Mouse (Mus musculus): ENCODE results near the gene Rsl1.
"Not testable (repeated sequence)": the region's sequence is repeated elsewhere in the genome, so short reads cannot be mapped to it uniquely, and the experiment has no call there.

The Rsl1 gene

DNA sequence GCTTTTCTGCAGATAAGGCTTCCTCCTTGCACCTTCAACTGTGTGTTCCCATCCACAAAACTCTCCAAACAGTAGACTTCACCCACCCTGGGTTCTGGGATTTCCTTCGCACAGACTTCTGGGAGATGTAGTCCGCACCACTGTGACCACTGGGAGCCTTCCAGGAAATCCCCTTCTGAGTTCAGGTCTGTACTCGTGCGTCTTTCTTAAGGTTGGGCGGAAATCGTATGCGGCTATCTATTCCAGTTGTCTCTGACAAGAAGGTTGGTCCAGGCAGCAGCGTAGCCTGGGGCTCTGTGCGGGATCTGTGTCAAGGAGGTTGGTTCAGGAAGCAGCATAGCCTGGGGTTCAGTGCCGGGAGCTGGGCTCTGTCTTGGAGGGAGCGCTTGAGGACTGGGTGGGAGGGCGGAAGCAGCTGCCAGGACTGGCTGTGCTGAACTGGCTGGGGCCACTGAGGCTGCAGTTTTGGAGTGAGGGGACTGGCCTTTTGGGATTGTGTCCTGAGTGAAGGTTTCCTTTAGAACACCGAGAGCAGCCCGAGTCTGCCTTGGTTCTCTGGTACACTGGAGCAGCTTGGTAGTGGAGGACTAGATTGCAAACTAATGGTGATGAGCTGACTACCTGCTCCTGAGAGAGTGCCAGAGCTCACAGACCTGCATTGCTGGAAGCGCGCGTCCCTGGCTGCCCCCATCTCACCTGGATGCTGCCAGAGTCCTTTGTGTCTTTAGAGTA is at the start of gene Rsl1:
Rsl1 (plus strand) TSS at position 192 of the 732 bp plus-strand sequence.
- in situ Hi-C loops (cut with MboI, MseI) = loop anchor here in 1 of 2 experiments (5.0 kb wide), 2 partner anchors 41 to 91 kb away; no protein-coding TSS in a partner anchor

DNA sequence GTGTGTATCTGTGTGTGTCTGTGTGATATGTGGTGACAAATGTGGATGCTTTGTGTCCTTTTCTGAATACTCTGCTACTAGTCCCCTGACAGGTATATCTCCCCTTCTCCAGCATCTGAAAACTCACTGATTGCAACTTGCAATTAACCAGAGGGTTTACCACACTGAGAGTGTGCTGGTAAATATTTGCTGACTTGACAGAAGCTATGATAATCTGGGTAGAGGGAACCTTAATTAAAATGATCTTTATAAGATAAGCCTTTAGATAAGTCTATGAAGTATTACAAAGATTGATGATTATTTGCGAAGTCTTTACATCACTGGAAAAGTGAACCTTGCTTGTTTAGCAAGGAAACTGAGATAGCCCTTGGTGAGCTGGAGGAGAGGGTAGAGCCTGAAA is 48.5 kb upstream of the Rsl1 start:
- in situ Hi-C loops (cut with MboI, MseI) = loop anchor here in 1 of 2 experiments (10.0 to 25.0 kb wide), 2 partner anchors 180 to 1887 kb away; partner anchors contain the start of gene Zfp457

DNA sequence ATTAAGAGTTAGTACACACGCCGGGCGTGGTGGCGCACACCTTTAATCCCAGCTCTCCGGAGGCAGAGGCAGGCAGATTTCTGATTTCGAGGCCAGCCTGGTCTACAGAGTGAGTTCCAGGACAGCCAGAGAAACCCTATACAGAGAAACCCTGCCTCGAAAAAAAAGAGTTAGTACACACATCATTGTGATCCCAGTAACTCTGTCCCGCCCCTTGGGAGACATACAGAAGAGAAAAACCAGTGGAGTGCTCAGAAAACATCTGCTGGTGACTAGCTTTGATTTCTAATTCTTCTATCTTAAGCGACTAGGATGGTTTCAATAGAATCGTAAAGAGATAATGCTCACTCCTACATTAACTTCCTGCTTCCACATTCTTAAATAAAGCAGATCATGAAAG is 45.5 kb upstream of the Rsl1 start:
- in situ Hi-C loops (cut with MboI, MseI) = loop anchor here (5.0 to 10.0 kb wide), 2 partner anchors 85 to 177 kb away; partner anchors contain the start of gene Zfp457 (in 1 of the 2)

DNA sequence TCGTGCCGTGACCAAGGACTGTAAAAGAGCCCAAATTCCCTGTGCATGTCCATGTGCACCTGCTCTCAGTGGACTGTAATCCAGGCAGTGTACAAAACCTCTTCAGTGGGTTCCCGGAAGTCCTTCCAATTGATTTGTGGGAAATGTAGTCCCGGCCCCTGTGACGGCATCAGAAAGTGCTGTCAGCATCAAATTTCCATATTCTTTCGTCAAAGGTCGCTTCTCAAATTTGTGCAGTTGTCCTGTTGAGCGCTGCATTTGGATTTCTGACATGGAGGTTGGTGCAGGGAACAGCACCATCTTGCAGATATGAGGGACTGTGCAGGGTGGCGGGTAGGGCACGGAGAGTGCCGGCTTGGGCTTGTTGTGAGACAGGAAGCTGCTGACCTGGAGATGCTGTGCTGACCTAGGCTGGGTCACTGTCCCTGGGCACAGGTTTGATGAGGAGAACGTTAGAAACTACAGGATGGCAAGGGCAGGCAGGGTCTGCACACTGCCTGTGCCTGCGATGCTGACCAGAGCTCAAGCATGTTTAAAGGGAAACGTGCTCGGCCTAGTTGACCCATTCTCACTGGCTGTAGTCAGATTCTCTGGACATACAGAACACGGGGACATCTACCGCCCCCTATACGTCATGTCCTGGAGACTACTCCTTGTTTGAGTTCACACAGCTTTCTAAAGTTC is 44.8 kb upstream of the Rsl1 start:
- in situ Hi-C loops (cut with MboI, MseI) = loop anchor here (5.0 to 10.0 kb wide), 2 partner anchors 84 to 177 kb away; partner anchors contain the start of gene Zfp457 (in 1 of the 2)

DNA sequence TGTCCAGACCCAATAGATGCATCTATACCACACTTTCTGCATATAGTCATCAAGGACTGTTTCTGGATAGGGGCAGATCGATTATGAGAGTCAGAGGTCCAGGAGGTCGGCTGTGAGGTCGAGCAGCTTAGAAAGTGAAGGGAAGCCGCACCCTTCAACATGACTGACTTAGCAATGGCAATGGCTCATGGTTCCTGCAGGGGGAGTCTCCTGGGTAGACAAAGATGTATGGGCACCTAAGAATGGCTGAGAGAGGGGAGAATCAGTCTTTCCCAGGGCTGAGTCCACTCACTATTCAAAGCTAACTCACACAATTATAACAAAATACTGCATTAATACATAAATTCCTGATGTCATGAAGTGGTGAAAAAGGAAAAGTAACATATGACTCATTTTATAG is 6.9 kb upstream of the Rsl1 start:
- in situ Hi-C loops (cut with MboI, MseI) = not testable (repeated sequence)

DNA sequence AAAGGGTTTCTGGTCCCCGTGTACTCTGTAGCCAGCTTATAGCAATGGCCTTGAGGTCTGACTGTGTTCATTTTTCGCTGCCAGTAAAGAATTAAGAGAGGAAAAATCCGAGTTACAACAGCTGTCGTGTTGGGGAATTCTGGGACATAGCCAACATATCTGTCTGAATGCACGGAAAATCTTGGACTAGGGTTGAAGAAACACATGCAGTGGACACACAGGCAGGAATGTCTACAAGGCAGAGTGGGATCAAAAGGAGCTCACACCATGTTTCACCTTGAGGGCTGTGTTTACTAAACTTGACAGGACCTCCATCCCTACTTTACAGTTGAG is 707 bp downstream of the Rsl1 start:
- in situ Hi-C loops (cut with MboI, MseI) = loop anchor here in 1 of 2 experiments (5.0 kb wide), 2 partner anchors 41 to 91 kb away; no protein-coding TSS in a partner anchor

DNA sequence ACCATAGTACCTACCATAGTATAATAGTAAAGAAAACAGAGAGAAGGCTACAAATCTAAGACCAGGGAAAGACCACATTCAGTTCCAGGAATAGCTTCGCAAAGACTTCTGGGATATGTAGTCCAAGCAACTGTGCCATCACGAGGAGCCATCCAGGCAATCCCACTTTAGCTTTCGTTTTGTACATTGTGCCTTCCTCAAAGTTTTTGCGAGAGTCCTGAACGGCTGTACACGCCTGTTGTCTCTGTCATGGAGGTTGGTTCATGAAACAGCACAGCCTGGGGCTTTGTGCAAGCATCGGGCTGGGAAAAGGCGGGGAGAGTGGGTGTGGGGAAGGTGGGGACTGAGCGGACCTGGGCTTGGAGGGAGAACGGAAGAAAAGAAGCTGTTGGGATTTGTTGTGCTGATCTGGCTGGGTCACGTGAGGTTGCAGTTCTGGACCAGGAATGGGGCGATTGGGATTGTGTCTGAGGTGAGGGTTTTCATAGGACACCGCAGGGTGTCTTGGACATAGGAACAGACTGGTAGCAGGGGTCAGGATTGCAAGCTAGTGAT is 21.4 kb downstream of the Rsl1 start, which contains the start of gene Zfp455:
Zfp455 (plus strand) TSS at position 167 of the 555 bp plus-strand sequence.
- in situ Hi-C loops (cut with MboI, MseI) = loop anchor here in 1 of 2 experiments (5.0 kb wide), 1 partner anchor 68 kb away; no protein-coding TSS in a partner anchor

DNA sequence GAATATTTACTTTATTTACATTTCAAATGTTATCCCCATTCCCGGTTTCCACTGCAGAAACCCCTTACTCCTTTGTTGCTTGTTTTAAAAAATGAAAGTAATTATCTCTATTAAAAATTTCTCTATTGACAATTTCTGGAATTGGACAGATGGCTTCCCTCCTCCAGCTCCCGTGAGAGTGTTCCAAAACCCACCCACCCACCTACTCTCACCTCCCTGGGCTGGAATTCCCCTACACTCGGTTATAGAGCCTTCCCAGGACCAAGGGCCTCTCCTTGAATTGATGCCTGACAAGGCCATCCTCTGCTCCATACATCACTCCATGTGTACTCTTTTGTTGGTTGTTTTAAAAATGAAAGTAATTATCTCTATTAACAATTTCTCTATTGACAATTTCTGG is 28.7 kb downstream of the Rsl1 start:
- in situ Hi-C loops (cut with MboI, MseI) = no loop called here

DNA sequence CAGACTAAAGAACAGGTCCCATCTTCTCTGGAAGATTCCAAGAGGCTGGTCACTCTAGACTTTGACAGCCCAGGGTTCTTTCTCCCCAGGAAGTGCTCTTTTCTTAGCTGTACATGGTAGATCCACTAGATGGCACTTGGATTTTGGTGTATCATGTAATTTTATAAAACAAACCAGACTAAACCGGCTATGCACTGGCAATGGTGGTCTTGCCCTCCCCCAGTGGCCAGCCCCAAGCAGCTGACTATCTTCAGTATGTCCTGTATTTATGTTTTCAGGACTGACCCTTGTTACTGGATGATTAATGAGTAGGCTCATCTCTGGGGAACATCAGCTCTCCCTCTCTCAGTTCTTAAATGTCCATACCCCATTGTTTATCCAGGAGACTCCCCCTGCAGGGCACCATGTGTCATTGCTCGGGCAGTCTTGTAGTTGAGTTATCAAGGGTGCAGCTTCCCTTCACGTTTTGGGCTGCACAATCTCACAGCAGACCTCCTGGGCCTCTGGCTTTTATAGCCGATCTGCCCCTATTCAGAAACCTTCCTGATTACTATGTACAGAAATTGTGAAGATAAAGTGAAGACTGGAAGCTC is 41.1 kb downstream of the Rsl1 start:
- in situ Hi-C loops (cut with MboI, MseI) = loop anchor here in 1 of 2 experiments (5.0 kb wide), 1 partner anchor 87 kb away; no protein-coding TSS in a partner anchor
